19 mouse cellular contexts compared by ENCODE assay signal in genomic region chr17:12868640-12869039, GRCm38 (mm10). TPM values are rescaled to one million over a fixed set of nuclear protein-coding genes. Genes with fewer than 3 reads are reported as not detected.
A peak's percentile ranks its signal among the peaks of the same experiment; 100 is the strongest.
DNase-seq lines count a peak whose midpoint lies in the region; ATAC-seq and TF ChIP-seq lines count a peak whose summit lies in the region.
"Had no signal": no experiment of that assay in that cellular context is flagged by ENCODE, and none has a peak within 500 bp of the region (broad histone marks: within the 10 kb centered on the region; RNA-seq: fewer than 3 reads in every experiment).

No protein-coding gene starts in this region.

- TF ChIP-seq CTCF in CH12.LX (conservative IDR thresholded peaks at IDR 0.05 in 1 of 2, IDR thresholded peaks at IDR 0.05 in 1 of 2; ENCODE audit: low read depth in 2 of 2, low read length in 2 of 2), result peak in 1 of 2 experiments; percentile 25; a peak in 1 of 4 replicates
- TF ChIP-seq CTCF in liver, postnatal 0 days (IDR thresholded peaks at IDR 0.05; ENCODE audit: low read depth), result no peak

- 5% methylated on average over 4 of the region's 4 CpGs for WGBS in heart, embryonic 16.5 days
- WGBS in limb, embryonic 10.5 days, result 23% methylated on average over 4 of the region's 4 CpGs
- 18% methylated on average over 4 of the region's 4 CpGs for WGBS in liver, postnatal 0 days (ENCODE audit: insufficient replicate concordance)

- H3K36me3 ChIP-seq in heart, embryonic 16.5 days (ENCODE audit: control insufficient read depth, insufficient read depth), result no peaks in the 10 kb centered on the region
- H3K36me3 ChIP-seq in CH12.LX (replicated peaks in 1 of 2; ENCODE audit: control insufficient read depth in 1 of 2, insufficient read depth in 1 of 2, low read length in 1 of 2), result no peaks in the 10 kb centered on the region
- H3K36me3 ChIP-seq in limb, embryonic 10.5 days, result no peaks in the 10 kb centered on the region
- no peaks in the 10 kb centered on the region for H3K36me3 ChIP-seq in liver, postnatal 0 days (replicated peaks; ENCODE audit: insufficient read depth, low read length)
- H3K36me3 ChIP-seq: kidney, embryonic 15.5 days; lung, embryonic 15.5 days had no signal

- no peak for TF ChIP-seq EP300 in CH12.LX (IDR thresholded peaks at IDR 0.05; ENCODE audit: low read length)
- TF ChIP-seq EP300 in liver, postnatal 0 days (IDR thresholded peaks at IDR 0.05; ENCODE audit: low read depth), result no peak

- no peak for DNase-seq in heart, adult 11 months
- DNase-seq in CH12.LX (ENCODE audit: extremely low read depth), result no peak
- DNase-seq in adipocyte (ENCODE audit: low spot score), result peak; percentile 22
- no peak for DNase-seq in limb, embryonic 10.5 days (ENCODE audit: low spot score)
- DNase-seq in liver, postnatal 0 days, result no peak
- DNase-seq: cerebellum, postnatal 14 days; forebrain, postnatal 0 days; gastrocnemius, postnatal 10 days; thymus, adult 18-20 months had no signal

- ATAC-seq in heart, embryonic 16.5 days (replicated peaks; ENCODE audit: extremely low read depth, insufficient read depth, low FRiP score), result no peak
- ATAC-seq in liver, postnatal 0 days, result no peak
- no peak for ATAC-seq in CD4-positive, CD25-positive, alpha-beta regulatory T cell, adult 4 months
- ATAC-seq: activated CD4-positive, CD25-positive, alpha-beta regulatory T cell, adult 4 months; forebrain, postnatal 0 days had no signal

- no peaks in the 10 kb centered on the region for H3K27me3 ChIP-seq in heart, embryonic 16.5 days (ENCODE audit: control insufficient read depth, insufficient read depth, low read length)
- peaks cover 5% of the 10 kb centered on the region for H3K27me3 ChIP-seq in CH12.LX (replicated peaks)
- H3K27me3 ChIP-seq in limb, embryonic 10.5 days (ENCODE audit: low read depth, poor library complexity, severe bottlenecking), result 0 out of 2 replicates have a peak, but pooled peaks cover 3% of the 10 kb centered on the region
- H3K27me3 ChIP-seq in liver, postnatal 0 days (ENCODE audit: insufficient read depth, low read length), result 0 out of 2 replicates have a peak, but pooled peaks cover 13% of the 10 kb centered on the region
- H3K27me3 ChIP-seq: lung, embryonic 15.5 days had no signal

- H3K4me3 ChIP-seq in heart, embryonic 16.5 days (ENCODE audit: low read length), result no peak overlapping the region
- H3K4me3 ChIP-seq in CH12.LX (replicated peaks in 1 of 3; ENCODE audit: low read depth in 2 of 3, low read length in 2 of 3, poor library complexity in 1 of 3), result no peak overlapping the region
- no peak overlapping the region for H3K4me3 ChIP-seq in limb, embryonic 10.5 days
- H3K4me3 ChIP-seq in liver, postnatal 0 days (ENCODE audit: low read depth, low read length), result no peak overlapping the region
- H3K4me3 ChIP-seq: kidney, embryonic 15.5 days; lung, embryonic 15.5 days had no signal

- H3K4me2 ChIP-seq in heart, embryonic 16.5 days (ENCODE audit: low read depth, low read length), result no peak overlapping the region
- no peak overlapping the region for H3K4me2 ChIP-seq in CH12.LX (ENCODE audit: insufficient read depth, low read depth, poor library complexity, severe bottlenecking)
- H3K4me2 ChIP-seq in liver, postnatal 0 days (ENCODE audit: low read depth, low read length), result no peak overlapping the region
- H3K4me2 ChIP-seq: kidney, embryonic 15.5 days; liver, embryonic 11.5 days; lung, embryonic 15.5 days had no signal

- no peak for TF ChIP-seq POLR2A in CH12.LX (IDR thresholded peaks at IDR 0.05; ENCODE audit: low read depth, low read length)

- H3K79me2 ChIP-seq in CH12.LX (replicated peaks; ENCODE audit: control insufficient read depth, extremely low read depth, insufficient read depth, poor library complexity, severe bottlenecking), result no peaks in the 10 kb centered on the region

- peaks cover 20% of the 10 kb centered on the region for H3K4me1 ChIP-seq in heart, embryonic 16.5 days (ENCODE audit: control insufficient read depth, insufficient read depth, low read length)
- H3K4me1 ChIP-seq in CH12.LX (ENCODE audit: control insufficient read depth in 1 of 2, insufficient read depth in 2 of 2), result peaks cover 0 to 2% of the 10 kb centered on the region in 2 experiments; a peak in 3 of 4 replicates
- peaks cover 53% of the 10 kb centered on the region for H3K4me1 ChIP-seq in limb, embryonic 10.5 days
- H3K4me1 ChIP-seq in liver, postnatal 0 days (ENCODE audit: insufficient read depth), result no peaks in the 10 kb centered on the region

- dilution Hi-C loops in CH12.LX (cut with MboI; ENCODE audit: extremely low pct_ligation_motif_present, extremely low pct_unique_long_range_greater_than_20kb, low sequenced_read_pairs), result no loop called here

- no peaks in the 10 kb centered on the region for H3K9me3 ChIP-seq in heart, embryonic 16.5 days (replicated peaks; ENCODE audit: control insufficient read depth, low read length)
- H3K9me3 ChIP-seq in CH12.LX (replicated peaks; ENCODE audit: low read length), result no peaks in the 10 kb centered on the region
- no peaks in the 10 kb centered on the region for H3K9me3 ChIP-seq in limb, embryonic 10.5 days (replicated peaks)
- H3K9me3 ChIP-seq in liver, postnatal 0 days (ENCODE audit: low read length), result no peaks in the 10 kb centered on the region
- H3K9me3 ChIP-seq: kidney, embryonic 15.5 days; lung, embryonic 15.5 days had no signal

- in situ Hi-C loops in CH12.LX (cut with MboI; ENCODE audit: low pct_ligation_motif_present, low pct_unique_long_range_greater_than_20kb, low sequenced_read_pairs), result no loop called here

- no peak overlapping the region for H3K9ac ChIP-seq in heart, embryonic 16.5 days (ENCODE audit: low read length)
- no peak overlapping the region for H3K9ac ChIP-seq in CH12.LX (ENCODE audit: insufficient read depth, low read depth)
- H3K9ac ChIP-seq in liver, postnatal 0 days (replicated peaks), result no peak overlapping the region
- H3K9ac ChIP-seq: forebrain, postnatal 0 days; kidney, embryonic 15.5 days; lung, embryonic 15.5 days had no signal

- TF ChIP-seq RAD21 in CH12.LX (IDR thresholded peaks at IDR 0.05; ENCODE audit: low read depth, low read length), result peak; percentile 26

- H3K27ac ChIP-seq in heart, embryonic 16.5 days (ENCODE audit: low read length), result peak overlapping the region; percentile 29
- H3K27ac ChIP-seq in CH12.LX (ENCODE audit: insufficient read depth, low read depth), result no peak overlapping the region
- peak overlapping the region; percentile 50; the same call in 1 of the 2 replicates for H3K27ac ChIP-seq in limb, embryonic 10.5 days
- no peak overlapping the region for H3K27ac ChIP-seq in liver, postnatal 0 days (ENCODE audit: low read depth)
- H3K27ac ChIP-seq: kidney, embryonic 15.5 days; lung, embryonic 15.5 days had no signal

TF ChIP-seq in CH12.LX, 34 proteins besides CTCF, POLR2A, EP300 and RAD21:
- TF ChIP-seq ZNF384 (IDR thresholded peaks at IDR 0.05; ENCODE audit: low read depth, low read length) (peak; percentile 56), ZKSCAN1 (IDR thresholded peaks at IDR 0.05; ENCODE audit: borderline replicate concordance, low read depth, low read length) (no peak)
TF ChIP-seq in CH12.LX: peak in this region for 1.

RNA-seq across cellular contexts. Expression of gene Mas1, which starts 0.7 kb away (rescaled TPM):
- 0.47 and 0.50 TPM in 2 replicates for polyA plus RNA-seq in heart, embryonic 16.5 days (2015; fragmentation: Nextera tagmentation; extraction: Ambion mirVana)
- total RNA-seq in CH12.LX (2012; rRNA removed), result not detected in 2 replicates
- total RNA-seq in CH12.LX (2014; rRNA removed), result not detected in 2 replicates
- polyA plus RNA-seq in CH12.LX (2012; ENCODE audit: insufficient read length, low read depth), result 0.19 TPM in 1 of 2 replicates, not detected in the other
- 0.73 and 0.93 TPM in 2 replicates for polyA plus RNA-seq in limb, embryonic 10.5 days (2016; fragmentation: Nextera tagmentation; extraction: Ambion mirVana)
- 0.12 and 0.28 TPM in 2 replicates for polyA plus RNA-seq in liver, postnatal 0 days (2015; fragmentation: Nextera tagmentation; extraction: Ambion mirVana)
- under 1 TPM in 1 of 2 experiments, not detected in 1; 0.62 TPM for polyA plus RNA-seq in CD4-positive, CD25-positive, alpha-beta regulatory T cell, adult 4 months (2017; shearing (Covaris generic))
- total RNA-seq: adrenal gland, postnatal 4 days; megakaryocyte progenitor cell, adult 5-6 weeks had no signal

RNA-seq across cellular contexts. Expression of gene Mrgprh, which starts 7.2 kb away (rescaled TPM):
- polyA plus RNA-seq in heart, embryonic 16.5 days (2015; fragmentation: Nextera tagmentation; extraction: Ambion mirVana), result 0.24 TPM in 1 of 2 replicates, not detected in the other
- total RNA-seq in CH12.LX (2012; rRNA removed) (not detected in 2 replicates), CH12.LX (2014; rRNA removed) (not detected in 2 replicates)
- not detected in 2 replicates for polyA plus RNA-seq in CH12.LX (2012; ENCODE audit: insufficient read length, low read depth)
- polyA plus RNA-seq in limb, embryonic 10.5 days (2016; fragmentation: Nextera tagmentation; extraction: Ambion mirVana), result 0.09 TPM in 1 of 2 replicates, not detected in the other
- polyA plus RNA-seq in liver, postnatal 0 days (2015; fragmentation: Nextera tagmentation; extraction: Ambion mirVana), result not detected in 2 replicates
- not detected for polyA plus RNA-seq in CD4-positive, CD25-positive, alpha-beta regulatory T cell, adult 4 months (2017; shearing (Covaris generic))
- total RNA-seq: forebrain, postnatal 0 days; layer of hippocampus, adult 18-20 months; megakaryocyte progenitor cell, adult 5-6 weeks had no signal
- polyA plus RNA-seq: activated CD4-positive, CD25-positive, alpha-beta regulatory T cell, adult 4 months; forebrain, postnatal 0 days; kidney, embryonic 15.5 days; liver, embryonic 11.5 days; lung, embryonic 15.5 days; neural tube, embryonic 14.5 days had no signal

RNA-seq across cellular contexts. Expression of gene Pnldc1, which starts 41.4 kb away (rescaled TPM):
- polyA plus RNA-seq in heart, embryonic 16.5 days (2015; fragmentation: Nextera tagmentation; extraction: Ambion mirVana), result 0.47 and 1.2 TPM in 2 replicates
- total RNA-seq in CH12.LX (2012; rRNA removed) (0.25 and 0.84 TPM in 2 replicates), CH12.LX (2014; rRNA removed) (0.11 and 0.19 TPM in 2 replicates)
- 0.90 and 1.2 TPM in 2 replicates for polyA plus RNA-seq in CH12.LX (2012; ENCODE audit: insufficient read length, low read depth)
- polyA plus RNA-seq in limb, embryonic 10.5 days (2016; fragmentation: Nextera tagmentation; extraction: Ambion mirVana), result 2.0 and 2.3 TPM in 2 replicates
- polyA plus RNA-seq in liver, postnatal 0 days (2015; fragmentation: Nextera tagmentation; extraction: Ambion mirVana), result 0.47 and 0.95 TPM in 2 replicates
- polyA plus RNA-seq in CD4-positive, CD25-positive, alpha-beta regulatory T cell, adult 4 months (2017; shearing (Covaris generic)), result 1 to 10 TPM in 1 of 2 experiments, under 1 TPM in 1; 0.55 to 1.3 TPM

RNA-seq across cellular contexts. Expression of gene Tcp1, which starts 46.9 kb away (rescaled TPM):
- polyA plus RNA-seq in heart, embryonic 16.5 days (2015; fragmentation: Nextera tagmentation; extraction: Ambion mirVana), result 304 and 341 TPM in 2 replicates
- total RNA-seq in CH12.LX (2012; rRNA removed) (540 and 569 TPM in 2 replicates), CH12.LX (2014; rRNA removed) (951 and 1,060 TPM in 2 replicates)
- polyA plus RNA-seq in CH12.LX (2012; ENCODE audit: insufficient read length, low read depth), result 560 and 726 TPM in 2 replicates
- polyA plus RNA-seq in limb, embryonic 10.5 days (2016; fragmentation: Nextera tagmentation; extraction: Ambion mirVana), result 538 and 581 TPM in 2 replicates
- polyA plus RNA-seq in liver, postnatal 0 days (2015; fragmentation: Nextera tagmentation; extraction: Ambion mirVana), result 136 TPM in 2 replicates
- polyA plus RNA-seq in CD4-positive, CD25-positive, alpha-beta regulatory T cell, adult 4 months (2017; shearing (Covaris generic)), result 100 to 1,000 TPM; 221 to 225 TPM

RNA-seq across cellular contexts. Expression of gene Mrpl18, which starts 47.5 kb away (rescaled TPM):
- polyA plus RNA-seq in heart, embryonic 16.5 days (2015; fragmentation: Nextera tagmentation; extraction: Ambion mirVana), result 191 and 213 TPM in 2 replicates
- total RNA-seq in CH12.LX (2012; rRNA removed) (132 and 184 TPM in 2 replicates), CH12.LX (2014; rRNA removed) (197 and 223 TPM in 2 replicates)
- 150 and 153 TPM in 2 replicates for polyA plus RNA-seq in CH12.LX (2012; ENCODE audit: insufficient read length, low read depth)
- polyA plus RNA-seq in limb, embryonic 10.5 days (2016; fragmentation: Nextera tagmentation; extraction: Ambion mirVana), result 200 and 227 TPM in 2 replicates
- 72.2 and 81.0 TPM in 2 replicates for polyA plus RNA-seq in liver, postnatal 0 days (2015; fragmentation: Nextera tagmentation; extraction: Ambion mirVana)
- 100 to 1,000 TPM; 187 to 190 TPM for polyA plus RNA-seq in CD4-positive, CD25-positive, alpha-beta regulatory T cell, adult 4 months (2017; shearing (Covaris generic))

Comparison
In these comparisons a context has a peak if more than half of its experiments do, and no peak if none do; other contexts are left out.
1. H3K27ac ChIP-seq: peak in heart, embryonic 16.5 days (single experiment) and limb, embryonic 10.5 days (single experiment); none in CH12.LX (single experiment) and liver, postnatal 0 days (single experiment).